Mouse (Mus musculus): ENCODE data around the gene Gm45021. TPM values are rescaled to one million over a fixed set of nuclear protein-coding genes. Genes with fewer than 3 reads are reported as not detected.
A peak's percentile ranks its signal among the peaks of the same experiment; 100 is the strongest.

Gene Gm45021
- polyA plus RNA-seq, 2 experiments, result 0.78 to 0.94 TPM

DNA sequence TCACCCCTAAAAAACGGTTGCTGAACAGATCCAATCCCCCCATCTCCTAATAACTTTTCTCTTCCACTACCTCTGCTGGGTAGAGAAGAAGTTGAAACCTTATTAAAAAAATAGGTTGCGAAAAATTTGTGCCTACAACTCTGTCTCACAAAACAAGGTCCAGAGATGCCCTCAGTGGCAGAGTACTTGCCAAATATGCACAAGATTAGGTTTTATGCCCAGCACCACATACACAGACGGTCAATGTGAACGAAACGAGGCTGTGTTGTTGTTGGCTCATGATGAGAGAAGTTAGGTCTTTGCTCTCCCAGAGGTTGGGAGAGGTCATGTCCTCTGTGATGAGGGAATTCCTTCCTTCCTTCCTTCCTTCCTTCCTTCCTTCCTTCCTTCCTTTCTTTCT is 44.2 kb upstream of the Gm45021 start:
- Histone ChIP-seq H3K36me3 (ENCODE audit: control insufficient read depth, insufficient read depth, low read length) (no peaks in the 10 kb centered on the region), H3K9ac (ENCODE audit: low read depth, low read length, severe bottlenecking) (no peak overlapping the region), H3K27me3 (ENCODE audit: control insufficient read depth, insufficient read depth, low read length) (no peaks in the 10 kb centered on the region), H3K9me3 (ENCODE audit: control insufficient read depth, low read length) (no peaks in the 10 kb centered on the region), H3K4me1 (ENCODE audit: control insufficient read depth, insufficient read depth, low read length) (peaks cover 11% of the 10 kb centered on the region; the same call in 1 of the 2 replicates), H3K4me3 (replicated peaks; ENCODE audit: low read length) (no peak overlapping the region), H3K4me2 (replicated peaks; ENCODE audit: low read depth, low read length, severe bottlenecking) (no peak overlapping the region), H3K27ac (replicated peaks; ENCODE audit: low read depth, low read length) (no peak overlapping the region)
- DNase-seq (ENCODE audit: low spot score) (no peak), ATAC-seq (ENCODE audit: low FRiP score, low read depth) (no peak)
- WGBS, result 67% methylated on average over 5 of the region's 5 CpGs
- TF ChIP-seq POLR2A (IDR thresholded peaks at IDR 0.05; ENCODE audit: borderline replicate concordance, extremely low read depth, insufficient read depth, insufficient read length), result no peak

GRCm38 (mm10) chr6:48546271-48546670 is 43.1 kb upstream of the Gm45021 start:
- no peaks in the 10 kb centered on the region for H3K9me3 ChIP-seq (ENCODE audit: control insufficient read depth, low read length)
- TF ChIP-seq POLR2A (IDR thresholded peaks at IDR 0.05; ENCODE audit: borderline replicate concordance, extremely low read depth, insufficient read depth, insufficient read length), result no peak
- no peaks in the 10 kb centered on the region for H3K36me3 ChIP-seq (ENCODE audit: control insufficient read depth, insufficient read depth, low read length)
- DNase-seq (ENCODE audit: low spot score) (no peak), ATAC-seq (ENCODE audit: low FRiP score, low read depth) (no peak)
- H3K9ac ChIP-seq (ENCODE audit: low read depth, low read length, severe bottlenecking), result no peak overlapping the region
- H3K4me1 ChIP-seq (ENCODE audit: control insufficient read depth, insufficient read depth, low read length), result peaks cover 9% of the 10 kb centered on the region; the same call in 1 of the 2 replicates
- WGBS, result 39% methylated on average over 1 of the region's 1 CpGs
- no peak overlapping the region for H3K4me3 ChIP-seq (replicated peaks; ENCODE audit: low read length)
- H3K4me2 ChIP-seq (replicated peaks; ENCODE audit: low read depth, low read length, severe bottlenecking), result no peak overlapping the region
- no peaks in the 10 kb centered on the region for H3K27me3 ChIP-seq (ENCODE audit: control insufficient read depth, insufficient read depth, low read length)
- H3K27ac ChIP-seq (replicated peaks; ENCODE audit: low read depth, low read length), result no peak overlapping the region

- H3K4me2 ChIP-seq (replicated peaks; ENCODE audit: low read depth, low read length, severe bottlenecking), result no peak overlapping the region
- no peak for TF ChIP-seq POLR2A (IDR thresholded peaks at IDR 0.05; ENCODE audit: borderline replicate concordance, extremely low read depth, insufficient read depth, insufficient read length)
- H3K27ac ChIP-seq (replicated peaks; ENCODE audit: low read depth, low read length), result no peak overlapping the region
- DNase-seq (ENCODE audit: low spot score) (no peak), ATAC-seq (ENCODE audit: low FRiP score, low read depth) (no peak)
- H3K4me3 ChIP-seq (replicated peaks; ENCODE audit: low read length), result no peak overlapping the region
- H3K9ac ChIP-seq (ENCODE audit: low read depth, low read length, severe bottlenecking), result no peak overlapping the region
- no peaks in the 10 kb centered on the region for H3K9me3 ChIP-seq (ENCODE audit: control insufficient read depth, low read length)
- no peaks in the 10 kb centered on the region for H3K36me3 ChIP-seq (ENCODE audit: control insufficient read depth, insufficient read depth, low read length)
- 0 out of 2 replicates have a peak, but pooled peaks cover 3% of the 10 kb centered on the region for H3K4me1 ChIP-seq (ENCODE audit: control insufficient read depth, insufficient read depth, low read length)
- 41% methylated on average over 4 of the region's 4 CpGs for WGBS
- H3K27me3 ChIP-seq (ENCODE audit: control insufficient read depth, insufficient read depth, low read length), result no peaks in the 10 kb centered on the region
Observed at GRCm38 (mm10) chr6:48546858-48547257, 42.6 kb upstream of the Gm45021 start.

- H3K27me3 ChIP-seq (ENCODE audit: control insufficient read depth, insufficient read depth, low read length), result no peaks in the 10 kb centered on the region
- H3K4me3 ChIP-seq (replicated peaks; ENCODE audit: low read length), result no peak overlapping the region
- TF ChIP-seq POLR2A (IDR thresholded peaks at IDR 0.05; ENCODE audit: borderline replicate concordance, extremely low read depth, insufficient read depth, insufficient read length), result no peak
- DNase-seq (ENCODE audit: low spot score) (no peak), ATAC-seq (ENCODE audit: low FRiP score, low read depth) (no peak)
- no peak overlapping the region for H3K9ac ChIP-seq (ENCODE audit: low read depth, low read length, severe bottlenecking)
- no peak overlapping the region for H3K27ac ChIP-seq (replicated peaks; ENCODE audit: low read depth, low read length)
- H3K4me2 ChIP-seq (replicated peaks; ENCODE audit: low read depth, low read length, severe bottlenecking), result no peak overlapping the region
- no peaks in the 10 kb centered on the region for H3K4me1 ChIP-seq (ENCODE audit: control insufficient read depth, insufficient read depth, low read length)
- no peaks in the 10 kb centered on the region for H3K9me3 ChIP-seq (ENCODE audit: control insufficient read depth, low read length)
- 86% methylated on average over 6 of the region's 6 CpGs for WGBS
- H3K36me3 ChIP-seq (ENCODE audit: control insufficient read depth, insufficient read depth, low read length), result no peaks in the 10 kb centered on the region
Observed at GRCm38 (mm10) chr6:48548314-48548713, 41.1 kb upstream of the Gm45021 start.

DNA sequence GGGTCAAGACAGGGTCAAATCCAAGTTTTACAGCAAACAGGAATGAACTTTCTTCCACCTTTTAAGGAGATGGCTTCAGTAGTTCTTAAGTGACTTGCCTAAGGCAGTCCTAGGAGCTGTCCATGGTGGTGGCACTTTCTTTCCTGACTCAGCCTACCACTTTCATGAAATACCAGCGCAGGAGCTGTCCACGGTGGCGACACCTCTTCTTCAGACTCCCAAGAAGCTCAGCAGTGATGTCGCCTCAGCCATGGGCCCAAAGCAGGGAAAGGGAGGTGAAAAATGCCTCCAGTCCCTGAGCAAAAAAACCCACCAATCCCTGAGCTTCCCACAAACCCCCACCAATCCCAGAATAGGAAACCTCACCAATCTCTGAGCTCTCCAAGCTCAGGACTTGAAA is 36.5 kb upstream of the Gm45021 start:
- DNase-seq (ENCODE audit: low spot score) (no peak), ATAC-seq (ENCODE audit: low FRiP score, low read depth) (no peak)
- Histone ChIP-seq H3K27me3 (ENCODE audit: control insufficient read depth, insufficient read depth, low read length) (no peaks in the 10 kb centered on the region), H3K36me3 (ENCODE audit: control insufficient read depth, insufficient read depth, low read length) (no peaks in the 10 kb centered on the region), H3K27ac (replicated peaks; ENCODE audit: low read depth, low read length) (no peak overlapping the region), H3K4me2 (replicated peaks; ENCODE audit: low read depth, low read length, severe bottlenecking) (no peak overlapping the region), H3K9me3 (ENCODE audit: control insufficient read depth, low read length) (no peaks in the 10 kb centered on the region), H3K9ac (ENCODE audit: low read depth, low read length, severe bottlenecking) (no peak overlapping the region), H3K4me1 (ENCODE audit: control insufficient read depth, insufficient read depth, low read length) (peaks cover 8% of the 10 kb centered on the region; the same call in 1 of the 2 replicates), H3K4me3 (replicated peaks; ENCODE audit: low read length) (no peak overlapping the region)
- no peak for TF ChIP-seq POLR2A (IDR thresholded peaks at IDR 0.05; ENCODE audit: borderline replicate concordance, extremely low read depth, insufficient read depth, insufficient read length)
- 64% methylated on average over 4 of the region's 4 CpGs for WGBS

- no peak for TF ChIP-seq POLR2A (IDR thresholded peaks at IDR 0.05; ENCODE audit: borderline replicate concordance, extremely low read depth, insufficient read depth, insufficient read length)
- H3K4me3 ChIP-seq (replicated peaks; ENCODE audit: low read length), result peak overlapping the region; percentile 58
- no peaks in the 10 kb centered on the region for H3K36me3 ChIP-seq (ENCODE audit: control insufficient read depth, insufficient read depth, low read length)
- WGBS, result 84% methylated on average over 4 of the region's 4 CpGs
- DNase-seq (ENCODE audit: low spot score) (no peak), ATAC-seq (ENCODE audit: low FRiP score, low read depth) (no peak)
- no peaks in the 10 kb centered on the region for H3K27me3 ChIP-seq (ENCODE audit: control insufficient read depth, insufficient read depth, low read length)
- H3K27ac ChIP-seq (replicated peaks; ENCODE audit: low read depth, low read length), result peak overlapping the region; percentile 97
- 0 out of 2 replicates have a peak overlapping the region, but pooled peaks have one; percentile 77 for H3K9ac ChIP-seq (ENCODE audit: low read depth, low read length, severe bottlenecking)
- peaks cover 8% of the 10 kb centered on the region; the same call in 1 of the 2 replicates for H3K4me1 ChIP-seq (ENCODE audit: control insufficient read depth, insufficient read depth, low read length)
- H3K4me2 ChIP-seq (replicated peaks; ENCODE audit: low read depth, low read length, severe bottlenecking), result peak overlapping the region; percentile 84
- no peaks in the 10 kb centered on the region for H3K9me3 ChIP-seq (ENCODE audit: control insufficient read depth, low read length)
Observed at GRCm38 (mm10) chr6:48553819-48554218, 35.6 kb upstream of the Gm45021 start.

All from limb, embryonic 14.5 days (tissue).